Mouse (Mus musculus) hindbrain, embryonic 10.5 days (tissue): ENCODE measurements at regions not wholly inside any gene's neighbourhood (a gene's known extent, or its start where the extent isn't known, plus 50 kb on each side); places are given as distances from the start of the nearest gene placed in this dataset.

ENCODE experiments used
- DNase-seq: peaks from one replicate; pipeline ENCODE4 v3.0.0-alpha.2; 2017; ENCODE audit warnings: low spot score
- H3K27ac ChIP-seq: fragments of 300-500 bp; sonication (generic); 2 replicates; pipeline ENCODE4 v1.5.1; 2016; ENCODE audit warnings: mild to moderate bottlenecking, moderate library complexity
- H3K27me3 ChIP-seq: fragments of 300-500 bp; sonication (generic); 2 replicates; pipeline ENCODE4 v1.6.1; 2016; ENCODE audit warnings: mild to moderate bottlenecking; ENCODE audit not compliant: poor library complexity, insufficient read depth, severe bottlenecking
- H3K36me3 ChIP-seq: fragments of 300-500 bp; sonication (generic); 2 replicates; pipeline ENCODE4 v1.6.1; 2016; ENCODE audit warnings: mild to moderate bottlenecking, moderate library complexity
- H3K4me1 ChIP-seq: fragments of 300-500 bp; sonication (generic); replicated peaks from 2 replicates; pipeline ENCODE4 v1.6.1; 2016; ENCODE audit warnings: mild to moderate bottlenecking
- H3K4me3 ChIP-seq: fragments of 300-500 bp; sonication (generic); 2 replicates; pipeline ENCODE4 v1.5.1; 2016; ENCODE audit warnings: mild to moderate bottlenecking, moderate library complexity
- H3K9me3 ChIP-seq: fragments of 300-500 bp; sonication (generic); 2 replicates; pipeline ENCODE4 v1.6.1; 2016; ENCODE audit warnings: mild to moderate bottlenecking, moderate library complexity
- WGBS: fragments of 180-500 bp; shearing (Covaris S2); methylation state at CpG from one replicate; pipeline ENCODE4 v1.1.7; 2016; 5-methylcytosine and 5-hydroxymethylcytosine counted together

DNA sequence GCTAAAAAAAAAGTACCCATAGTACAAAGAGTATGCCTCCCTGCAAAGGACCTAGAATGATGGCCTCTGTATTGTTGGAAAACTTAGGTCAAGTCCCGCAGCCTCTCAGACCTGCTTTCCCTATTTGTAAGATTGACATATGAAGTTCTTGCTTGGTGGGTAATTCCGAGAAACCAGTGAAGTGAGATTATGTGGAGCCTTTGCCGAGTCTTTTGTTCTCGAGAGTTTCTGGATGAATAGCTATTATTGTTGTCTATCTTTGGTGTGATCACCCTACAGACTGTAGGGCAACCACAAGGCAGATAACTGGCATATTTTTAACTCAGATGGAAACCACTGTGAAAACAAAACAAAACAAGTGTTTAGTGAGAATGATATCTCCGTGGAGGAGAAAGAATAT is 118.1 kb downstream of the Foxb1 start:
- Histone ChIP-seq H3K4me1 (no peaks in the 10 kb centered on the region), H3K36me3 (no peaks in the 10 kb centered on the region), H3K27ac (no peak overlapping the region), H3K9me3 (no peaks in the 10 kb centered on the region), H3K4me3 (no peak overlapping the region), H3K27me3 (no peaks in the 10 kb centered on the region)
- DNase-seq: no peak
- WGBS: 67% methylated on average over 5 of the region's 5 CpGs

DNA sequence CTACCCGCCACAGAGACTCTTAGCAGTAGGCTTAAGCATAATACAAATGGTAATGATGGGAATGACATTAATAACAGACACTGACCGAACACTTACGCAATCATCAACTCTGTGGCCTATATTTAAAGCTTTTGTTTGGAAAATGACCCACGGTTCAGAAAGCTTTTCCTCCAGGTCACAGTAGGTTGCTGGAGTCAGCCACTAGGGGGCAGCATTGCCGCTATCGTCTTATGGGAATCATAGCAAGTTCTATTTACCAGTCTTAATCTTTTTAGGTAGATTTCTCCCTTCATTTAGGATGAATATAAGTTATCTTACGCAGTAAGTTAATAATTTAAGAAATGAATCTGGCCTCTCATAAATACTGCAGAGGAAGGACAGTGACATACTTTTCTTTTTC is 137.4 kb downstream of the Foxb1 start:
- WGBS: 22% methylated on average over 7 of the region's 7 CpGs
- no peaks in the 10 kb centered on the region for H3K36me3 ChIP-seq
- peak; percentile 72 for DNase-seq

GRCm38 (mm10) chr9:69621006-69621405 is 139.7 kb downstream of the Foxb1 start:
- no peak overlapping the region for H3K4me3 ChIP-seq
- DNase-seq: peak; percentile 18
- 64% methylated on average over 3 of the region's 3 CpGs for WGBS
- H3K4me1 ChIP-seq: no peaks in the 10 kb centered on the region
- no peaks in the 10 kb centered on the region for H3K27me3 ChIP-seq
- no peaks in the 10 kb centered on the region for H3K36me3 ChIP-seq
- H3K9me3 ChIP-seq: no peaks in the 10 kb centered on the region
- no peak overlapping the region for H3K27ac ChIP-seq

More for the DNA sequence above, 137.4 kb downstream of the Foxb1 start:
- H3K4me1 ChIP-seq: no peaks in the 10 kb centered on the region
- no peak overlapping the region for H3K4me3 ChIP-seq
- no peaks in the 10 kb centered on the region for H3K9me3 ChIP-seq
- no peaks in the 10 kb centered on the region for H3K27me3 ChIP-seq
- H3K27ac ChIP-seq: no peak overlapping the region

GRCm38 (mm10) chr9:69617328-69617727 is 143.4 kb downstream of the Foxb1 start:
- Histone ChIP-seq H3K4me3 (no peak overlapping the region), H3K9me3 (no peaks in the 10 kb centered on the region), H3K4me1 (no peaks in the 10 kb centered on the region; the same call in 1 of the 2 replicates), H3K27me3 (no peaks in the 10 kb centered on the region), H3K27ac (no peak overlapping the region), H3K36me3 (no peaks in the 10 kb centered on the region)
- 88% methylated on average over 2 of the region's 2 CpGs for WGBS
- DNase-seq: no peak

- no peak for DNase-seq
- Histone ChIP-seq H3K27ac (no peak overlapping the region), H3K4me3 (no peak overlapping the region), H3K4me1 (no peaks in the 10 kb centered on the region), H3K36me3 (no peaks in the 10 kb centered on the region), H3K27me3 (no peaks in the 10 kb centered on the region), H3K9me3 (no peaks in the 10 kb centered on the region)
- 91% methylated on average over 8 of the region's 8 CpGs for WGBS
These were observed 144.1 kb downstream of the Anxa2 start for GRCm38 (mm10) chr9:69597472-69597871.

GRCm38 (mm10) chr9:69592329-69593062 is 139.1 kb downstream of the Anxa2 start:
- H3K36me3 ChIP-seq: no peaks in the 10 kb centered on the region
- DNase-seq: no peak
- H3K4me3 ChIP-seq: no peak overlapping the region
- H3K27ac ChIP-seq: no peak overlapping the region
- no peaks in the 10 kb centered on the region for H3K4me1 ChIP-seq
- H3K9me3 ChIP-seq: no peaks in the 10 kb centered on the region
- H3K27me3 ChIP-seq: no peaks in the 10 kb centered on the region
- WGBS: 83% methylated on average over 15 of the region's 15 CpGs

DNA sequence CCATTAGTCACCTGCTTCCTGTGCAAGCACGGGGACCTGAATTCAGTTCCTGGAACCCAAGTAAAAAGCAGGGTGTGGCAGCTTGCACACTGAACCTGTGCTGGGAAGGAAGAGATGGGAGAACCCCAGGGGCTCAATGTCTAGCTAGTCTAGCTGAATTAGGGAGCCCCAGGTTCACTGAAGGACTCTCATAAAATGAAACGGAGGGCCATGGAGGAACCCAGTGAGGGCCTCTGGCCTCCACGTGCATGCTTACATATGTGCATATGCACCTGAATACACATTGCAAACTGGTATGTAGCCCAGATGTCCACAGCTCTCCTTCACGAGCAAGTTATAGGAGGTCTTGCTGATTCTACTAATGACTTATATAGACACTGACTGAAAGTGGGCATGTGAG is 135.4 kb downstream of the Anxa2 start:
- no peaks in the 10 kb centered on the region for H3K36me3 ChIP-seq
- DNase-seq: no peak
- H3K27me3 ChIP-seq: no peaks in the 10 kb centered on the region
- H3K4me3 ChIP-seq: no peak overlapping the region
- 78% methylated on average over 4 of the region's 4 CpGs for WGBS
- H3K9me3 ChIP-seq: no peaks in the 10 kb centered on the region
- H3K27ac ChIP-seq: no peak overlapping the region
- no peaks in the 10 kb centered on the region for H3K4me1 ChIP-seq

GRCm38 (mm10) chr9:69587096-69587495 is 133.7 kb downstream of the Anxa2 start:
- H3K4me3 ChIP-seq: no peak overlapping the region
- H3K27me3 ChIP-seq: no peaks in the 10 kb centered on the region
- H3K4me1 ChIP-seq: no peaks in the 10 kb centered on the region
- WGBS: 80% methylated on average over 3 of the region's 3 CpGs
- H3K9me3 ChIP-seq: no peaks in the 10 kb centered on the region
- no peak for DNase-seq
- no peak overlapping the region for H3K27ac ChIP-seq
- H3K36me3 ChIP-seq: no peaks in the 10 kb centered on the region

DNA sequence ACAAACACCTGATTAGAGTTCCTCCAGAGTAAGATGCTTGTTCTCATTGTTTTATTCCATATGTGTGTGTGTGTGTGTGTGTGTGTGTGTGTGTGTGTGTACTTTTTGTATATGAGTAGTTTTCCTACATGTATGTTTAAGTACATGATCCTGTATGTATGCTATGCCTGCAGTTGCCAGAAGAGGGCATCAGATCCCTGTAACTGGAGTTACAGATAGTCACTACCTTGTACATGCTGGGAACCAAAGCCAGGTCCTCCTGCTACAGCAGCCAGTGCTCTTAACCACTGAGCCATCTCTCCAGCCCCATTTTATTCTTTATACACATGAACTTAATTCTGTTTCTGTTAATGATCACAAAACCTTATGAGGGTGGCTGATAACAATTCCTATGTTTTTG is 127.8 kb downstream of the Anxa2 start:
- no peaks in the 10 kb centered on the region for H3K27me3 ChIP-seq
- DNase-seq: no peak
- no peak overlapping the region for H3K4me3 ChIP-seq
- H3K27ac ChIP-seq: no peak overlapping the region
- H3K4me1 ChIP-seq: no peaks in the 10 kb centered on the region
- no peaks in the 10 kb centered on the region for H3K36me3 ChIP-seq
- no peaks in the 10 kb centered on the region for H3K9me3 ChIP-seq

DNA sequence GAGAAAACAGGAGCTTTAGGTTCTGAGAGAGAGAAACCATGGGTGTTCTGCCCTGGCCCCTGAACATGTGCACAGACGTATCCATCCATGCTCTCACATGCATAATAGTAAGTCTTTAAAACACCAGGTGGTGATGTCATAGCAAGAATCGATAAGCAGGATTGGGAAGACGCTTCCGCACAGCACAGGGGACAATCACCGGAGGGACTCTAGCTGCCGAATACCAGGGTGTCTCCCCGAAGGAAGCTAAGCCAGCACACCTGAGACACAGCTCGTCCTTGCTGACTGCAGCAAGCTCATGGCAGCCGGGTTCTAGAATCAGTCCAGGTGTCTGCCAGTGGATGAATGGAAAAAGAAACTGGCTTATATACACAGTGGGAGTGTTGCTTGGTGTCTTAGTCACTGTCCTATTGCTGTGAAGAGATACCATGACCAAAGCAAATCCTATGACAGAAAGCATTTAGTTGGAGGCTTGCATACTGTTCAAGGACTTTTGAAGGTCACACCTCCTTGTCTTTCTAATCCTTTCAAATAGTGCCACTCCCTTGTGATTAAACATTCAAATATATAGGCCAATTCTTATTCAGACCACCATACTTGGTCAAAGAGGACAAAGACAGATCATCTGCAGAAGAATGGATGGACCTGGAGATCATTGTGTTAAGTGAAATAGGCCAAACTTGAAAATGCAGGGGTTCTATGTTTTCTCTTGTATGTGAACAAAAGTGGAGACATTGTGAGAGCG is 124.4 kb downstream of the Anxa2 start:
- no peaks in the 10 kb centered on the region for H3K9me3 ChIP-seq
- no peaks in the 10 kb centered on the region for H3K27me3 ChIP-seq
- no peak overlapping the region for H3K27ac ChIP-seq
- WGBS: 90% methylated on average over 10 of the region's 10 CpGs
- DNase-seq: no peak
- H3K4me3 ChIP-seq: no peak overlapping the region
- no peaks in the 10 kb centered on the region for H3K4me1 ChIP-seq
- no peaks in the 10 kb centered on the region for H3K36me3 ChIP-seq

DNA sequence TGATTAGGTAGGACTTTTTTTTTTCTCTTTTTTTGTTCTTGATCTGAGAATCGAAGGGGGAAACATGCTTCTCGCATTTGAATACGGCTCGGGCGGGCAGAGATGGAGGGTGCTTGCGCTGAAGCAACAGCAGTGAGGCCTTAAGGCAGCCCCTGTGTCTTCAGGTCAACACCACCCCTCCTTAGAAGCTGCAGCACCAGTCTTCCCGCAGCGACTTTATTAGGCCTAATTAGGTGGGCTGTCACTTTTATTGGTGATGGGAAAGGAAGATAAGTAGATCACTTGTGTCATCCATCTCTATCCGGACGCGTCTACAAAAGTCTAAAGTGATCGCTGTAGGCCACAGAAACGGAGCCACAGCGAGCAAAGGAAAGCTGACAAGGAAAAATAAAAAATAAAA is 122.0 kb downstream of the Anxa2 start:
- 63% methylated on average over 14 of the region's 14 CpGs for WGBS
- Histone ChIP-seq H3K36me3 (no peaks in the 10 kb centered on the region), H3K4me1 (no peaks in the 10 kb centered on the region), H3K4me3 (no peak overlapping the region), H3K27me3 (0 out of 2 replicates have a peak, but pooled peaks cover 3% of the 10 kb centered on the region), H3K27ac (no peak overlapping the region), H3K9me3 (no peaks in the 10 kb centered on the region)
- no peak for DNase-seq

- Histone ChIP-seq H3K27me3 (0 out of 2 replicates have a peak, but pooled peaks cover 3% of the 10 kb centered on the region), H3K4me1 (peaks cover 9% of the 10 kb centered on the region; the same call in 1 of the 2 replicates), H3K9me3 (no peaks in the 10 kb centered on the region), H3K36me3 (no peaks in the 10 kb centered on the region), H3K27ac (no peak overlapping the region), H3K4me3 (no peak overlapping the region)
- WGBS: 74% methylated on average over 13 of the region's 13 CpGs
- DNase-seq: peak; percentile 13
These were observed 115.3 kb downstream of the Anxa2 start for GRCm38 (mm10) chr9:69568631-69569230.

DNA sequence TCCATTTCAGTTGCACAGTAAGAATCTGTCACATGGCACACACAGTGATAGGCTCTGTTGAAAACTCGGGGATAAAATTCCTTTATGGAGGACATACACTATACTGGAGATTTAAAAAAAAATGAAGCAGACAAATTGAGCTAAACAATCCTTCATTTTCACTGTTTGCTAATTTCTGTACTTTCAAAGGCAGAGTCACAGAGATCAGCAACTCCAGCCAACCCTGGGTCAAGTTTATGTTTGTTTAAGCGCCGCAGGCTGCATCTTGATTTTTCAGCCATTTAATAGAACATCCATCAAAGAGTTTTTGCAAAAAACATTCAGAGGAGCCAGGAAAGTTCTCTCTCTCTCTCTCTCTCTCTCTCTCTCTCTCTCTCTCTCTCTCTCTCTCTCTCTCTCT is 114.8 kb downstream of the Anxa2 start:
- Histone ChIP-seq H3K36me3 (no peaks in the 10 kb centered on the region), H3K4me1 (peaks cover 9% of the 10 kb centered on the region; the same call in 1 of the 2 replicates), H3K9me3 (no peaks in the 10 kb centered on the region), H3K4me3 (no peak overlapping the region), H3K27ac (no peak overlapping the region), H3K27me3 (0 out of 2 replicates have a peak, but pooled peaks cover 3% of the 10 kb centered on the region)
- 85% methylated on average over 3 of the region's 3 CpGs for WGBS
- no peak for DNase-seq
